Mouse (Mus musculus) heart, embryonic 16.5 days (tissue): ENCODE measurements around the gene Dusp12. TPM values are rescaled to one million over a fixed set of nuclear protein-coding genes. Genes with fewer than 3 reads are reported as not detected.

Experiments
- ATAC-seq: fragments of 200-750 bp; cut with Nextera tagmentation; replicated peaks from 2 replicates; pipeline ENCODE4 v1.8.0; 2017; ENCODE audit warnings: moderate number of reproducible peaks; ENCODE audit not compliant: insufficient read depth, low FRiP score; ENCODE audit errors: extremely low read depth
- H3K27ac ChIP-seq: fragments of 300-500 bp; sonication (generic); 2 replicates; pipeline ENCODE4 v1.5.1; 2014; ENCODE audit warnings: mild to moderate bottlenecking, low read length, control low read depth, moderate library complexity
- H3K27me3 ChIP-seq: fragments of 300-500 bp; sonication (generic); 2 replicates; pipeline ENCODE4 v1.6.1; 2014; ENCODE audit warnings: low read length, mixed read lengths; ENCODE audit not compliant: control insufficient read depth, insufficient read depth
- H3K36me3 ChIP-seq: fragments of 300-500 bp; sonication (generic); 2 replicates; pipeline ENCODE4 v1.6.1; 2014; ENCODE audit not compliant: control insufficient read depth, insufficient read depth
- H3K4me1 ChIP-seq: fragments of 300-500 bp; sonication (generic); 2 replicates; pipeline ENCODE4 v1.6.1; 2014; ENCODE audit warnings: low read length, mixed read lengths; ENCODE audit not compliant: control insufficient read depth, insufficient read depth
- H3K4me2 ChIP-seq: fragments of 300-500 bp; sonication (generic); 2 replicates; pipeline ENCODE4 v1.6.1; 2014; ENCODE audit warnings: low read depth, mild to moderate bottlenecking, control low read depth, low read length
- H3K4me3 ChIP-seq: fragments of 300-500 bp; sonication (generic); 2 replicates; pipeline ENCODE4 v1.5.1; 2014; ENCODE audit warnings: mild to moderate bottlenecking, control low read depth, low read length
- H3K9ac ChIP-seq: fragments of 300-500 bp; sonication (generic); 2 replicates; pipeline ENCODE4 v1.6.1; 2014; ENCODE audit warnings: low read length, control low read depth
- H3K9me3 ChIP-seq: fragments of 300-500 bp; sonication (generic); replicated peaks from 2 replicates; pipeline ENCODE4 v1.6.1; 2016; ENCODE audit warnings: low read length; ENCODE audit not compliant: control insufficient read depth
- WGBS: fragments of 180-500 bp; shearing (Covaris S2); extraction: QIAGEN DNeasy Blood & Tissue Kit; methylation state at CpG from one replicate; pipeline ENCODE4 v1.1.7; 2014; 5-methylcytosine and 5-hydroxymethylcytosine counted together
- polyA plus RNA-seq: library from polyadenylated mRNA; unstranded; fragments of >200 nt; fragmentation: Nextera tagmentation; extraction: Ambion mirVana; gene quantifications from 2 replicates; pipeline ENCODE4 v1.2.1, GENCODE M21; 2015

The Dusp12 gene
- polyA plus RNA-seq, 1 experiment from 2014 or later, result 22.1 TPM

DNA sequence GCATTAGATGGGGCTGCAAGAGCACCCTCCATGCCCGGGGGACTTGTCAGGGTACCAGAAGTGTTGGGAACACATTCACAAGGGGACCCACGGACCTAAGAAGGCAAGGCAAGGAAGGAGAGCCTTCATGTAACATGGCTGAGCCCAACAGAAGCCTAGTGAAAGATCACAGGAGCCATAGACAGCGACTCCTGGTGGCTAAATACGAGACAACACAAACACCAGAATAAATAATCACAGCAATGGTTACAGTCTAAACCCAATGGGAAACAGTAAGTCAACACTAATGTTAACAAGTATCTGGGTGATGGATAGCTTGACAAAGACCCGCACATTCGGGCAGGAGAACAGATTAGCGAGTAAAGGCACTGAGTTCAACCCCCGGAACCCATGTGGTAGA lies 41.0 kb downstream of the Dusp12 start:
- ATAC-seq, result no peak
- Histone ChIP-seq H3K4me3 (no peak overlapping the region), H3K36me3 (peaks cover 4% of the 10 kb centered on the region; the same call in 1 of the 2 replicates), H3K27me3 (no peaks in the 10 kb centered on the region), H3K4me1 (peaks cover 11% of the 10 kb centered on the region), H3K9ac (no peak overlapping the region), H3K27ac (no peak overlapping the region), H3K4me2 (no peak overlapping the region), H3K9me3 (no peaks in the 10 kb centered on the region)
- 61% methylated on average over 8 of the region's 8 CpGs for WGBS

DNA sequence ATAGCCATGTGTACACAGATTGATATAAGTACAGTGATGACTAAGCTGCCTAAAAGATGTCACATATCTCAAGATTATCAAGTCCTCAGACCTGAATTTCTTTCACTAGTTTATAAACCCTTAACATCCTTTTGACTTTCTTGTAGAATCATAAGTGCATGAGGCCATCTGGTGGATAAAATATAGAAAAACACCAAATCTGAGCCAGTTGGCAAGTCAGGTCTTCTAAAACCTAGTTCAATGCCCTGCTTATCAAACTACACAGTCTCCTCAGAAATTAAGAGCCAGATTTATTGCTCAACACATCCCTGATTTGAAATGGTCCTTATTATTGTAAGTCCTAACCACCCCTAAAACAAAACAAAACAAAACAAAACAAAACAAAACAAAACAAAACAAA lies 45.7 kb downstream of the Dusp12 start:
- Histone ChIP-seq H3K27ac (no peak overlapping the region), H3K9me3 (no peaks in the 10 kb centered on the region), H3K9ac (no peak overlapping the region), H3K36me3 (0 out of 2 replicates have a peak, but pooled peaks cover 4% of the 10 kb centered on the region), H3K27me3 (no peaks in the 10 kb centered on the region), H3K4me1 (no peaks in the 10 kb centered on the region), H3K4me2 (no peak overlapping the region), H3K4me3 (no peak overlapping the region)
- no peak for ATAC-seq

DNA sequence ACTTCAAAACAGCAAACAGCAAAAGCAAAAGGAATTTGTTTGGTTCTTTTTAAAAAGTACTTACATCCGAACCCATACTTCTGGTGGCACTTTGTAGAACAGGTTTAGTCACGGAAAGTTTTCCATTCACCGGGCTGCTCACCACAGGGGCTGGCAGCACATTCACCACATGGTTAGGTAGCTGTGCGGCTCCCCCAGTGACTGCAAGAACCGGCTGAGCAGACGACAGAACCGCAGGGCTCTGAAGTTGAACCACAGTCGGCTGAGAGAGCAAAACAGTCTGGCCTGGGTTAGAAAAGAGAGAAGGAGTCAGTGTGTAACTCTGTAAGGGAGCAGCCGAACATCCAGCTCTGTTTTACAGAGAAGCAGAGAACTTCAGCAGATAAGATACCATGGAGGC lies 50.6 kb downstream of the Dusp12 start:
- Histone ChIP-seq H3K9me3 (no peaks in the 10 kb centered on the region), H3K9ac (no peak overlapping the region), H3K36me3 (peaks cover 9% of the 10 kb centered on the region; the same call in 1 of the 2 replicates), H3K4me3 (no peak overlapping the region), H3K4me1 (no peaks in the 10 kb centered on the region), H3K27me3 (no peaks in the 10 kb centered on the region), H3K27ac (no peak overlapping the region), H3K4me2 (no peak overlapping the region)
- no peak for ATAC-seq
- WGBS, result 71% methylated on average over 9 of the region's 9 CpGs

DNA sequence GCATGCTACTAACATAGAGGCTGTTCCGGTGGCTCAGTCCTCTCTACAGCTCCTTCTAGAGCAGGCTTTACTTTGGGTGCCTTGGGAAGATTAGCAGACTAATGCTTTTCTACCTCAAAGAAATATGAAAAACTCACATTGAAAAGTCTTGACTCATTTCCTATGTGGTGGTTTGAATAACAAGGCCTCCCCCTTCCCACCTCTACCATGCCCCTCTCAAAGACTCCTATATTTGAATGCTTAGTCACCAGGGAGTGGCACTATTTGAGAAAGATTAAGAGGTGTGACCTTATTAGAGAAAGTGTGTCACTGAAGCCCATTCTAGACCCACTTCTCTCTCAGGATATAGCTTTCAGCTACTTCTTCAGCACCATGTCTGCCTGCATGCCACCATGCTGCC lies 55.6 kb downstream of the Dusp12 start:
- 93% methylated on average over 1 of the region's 1 CpGs for WGBS
- ATAC-seq, result no peak

DNA sequence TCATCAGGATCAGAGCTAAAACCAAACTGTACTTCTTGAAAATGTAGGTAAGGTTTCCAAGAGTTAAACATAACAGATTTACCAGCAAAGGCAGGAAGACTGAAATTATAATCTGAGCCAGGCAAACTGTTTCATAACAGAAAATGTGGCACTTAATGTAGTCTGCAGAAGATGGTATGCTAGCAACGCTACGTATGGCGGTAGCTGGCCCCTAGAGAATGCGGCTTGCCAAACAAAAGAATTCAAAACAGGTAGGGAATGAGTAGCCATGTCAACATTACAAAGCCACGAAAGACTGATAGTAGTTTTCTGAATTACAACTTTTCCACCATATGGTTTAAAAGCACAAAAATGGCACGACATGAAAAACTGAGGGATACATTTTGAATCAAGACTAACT lies 56.0 kb downstream of the Dusp12 start:
- H3K9ac ChIP-seq, result no peak overlapping the region
- no peak overlapping the region for H3K4me2 ChIP-seq
- no peaks in the 10 kb centered on the region for H3K27me3 ChIP-seq
- ATAC-seq, result no peak
- H3K4me3 ChIP-seq, result no peak overlapping the region
- no peaks in the 10 kb centered on the region for H3K4me1 ChIP-seq
- H3K9me3 ChIP-seq, result no peaks in the 10 kb centered on the region
- peaks cover 9% of the 10 kb centered on the region; the same call in 1 of the 2 replicates for H3K36me3 ChIP-seq
- H3K27ac ChIP-seq, result no peak overlapping the region
- 80% methylated on average over 6 of the region's 6 CpGs for WGBS

More for the DNA sequence above, 55.6 kb downstream of the Dusp12 start:
- no peak overlapping the region for H3K4me3 ChIP-seq
- H3K36me3 ChIP-seq, result peaks cover 9% of the 10 kb centered on the region; the same call in 1 of the 2 replicates
- no peak overlapping the region for H3K27ac ChIP-seq
- H3K9ac ChIP-seq, result no peak overlapping the region
- no peaks in the 10 kb centered on the region for H3K27me3 ChIP-seq
- no peaks in the 10 kb centered on the region for H3K9me3 ChIP-seq
- no peak overlapping the region for H3K4me2 ChIP-seq
- no peaks in the 10 kb centered on the region for H3K4me1 ChIP-seq

Other genes starting within 250 kb of the Dusp12 start
- 29.5 and 30.2 TPM in 2 replicates for gene Olfml2b, start 241.0 kb downstream of the Dusp12 start, polyA plus RNA-seq
- 10.1 and 11.2 TPM in 2 replicates for gene Atf6, start 17.8 kb downstream of the Dusp12 start, polyA plus RNA-seq
- 0.53 and 0.71 TPM in 2 replicates for gene Gm26620, start 475 bp downstream of the Dusp12 start, polyA plus RNA-seq
- 0.11 TPM in 1 of 2 replicates, not detected in the other for gene Fcrlb, start 27.4 kb upstream of the Dusp12 start, polyA plus RNA-seq
- 0.20 TPM in 1 of 2 replicates, not detected in the other for gene Fcrla, start 42.0 kb upstream of the Dusp12 start, polyA plus RNA-seq
- gene Fcgr2b, start 91.0 kb upstream of the Dusp12 start, polyA plus RNA-seq, result 2.5 and 3.0 TPM in 2 replicates
- 1.1 and 1.3 TPM in 2 replicates for gene Fcgr4, start 133.4 kb upstream of the Dusp12 start, polyA plus RNA-seq
- gene Fcgr3, start 179.4 kb upstream of the Dusp12 start, polyA plus RNA-seq, result 10.2 and 10.7 TPM in 2 replicates
- 2.9 and 3.5 TPM in 2 replicates for gene Cfap126, start 228.4 kb upstream of the Dusp12 start, polyA plus RNA-seq